Mouse (Mus musculus): ENCODE data around the gene Psma6.
A peak's percentile ranks its signal among the peaks of the same experiment; 100 is the strongest.

Gene Psma6

DNA sequence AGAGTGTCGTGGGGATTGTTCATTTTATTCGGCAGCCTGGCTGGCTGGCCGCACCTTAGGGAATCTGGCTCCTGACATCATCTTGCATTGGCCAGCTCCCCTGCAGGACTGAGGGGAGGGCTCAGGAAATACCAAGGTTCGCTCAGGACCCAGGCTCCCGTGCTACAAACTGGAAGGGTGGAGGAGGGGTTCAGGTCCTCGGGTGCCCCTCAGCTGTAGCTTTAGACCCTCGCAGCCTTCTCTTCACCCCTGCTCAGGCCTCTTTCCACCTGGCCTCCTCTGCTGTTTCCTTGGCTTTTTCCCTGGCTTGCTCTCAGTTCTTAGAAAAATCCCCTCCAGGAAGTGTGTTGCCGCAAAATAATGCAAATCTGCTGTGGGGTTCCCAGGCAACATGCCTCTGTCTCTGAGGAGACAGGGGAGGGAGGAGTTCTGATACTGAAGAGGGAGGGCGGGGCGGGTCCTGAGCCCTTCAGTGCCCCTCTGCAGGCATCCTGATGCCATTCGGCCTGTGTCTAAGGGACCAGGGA is 54.7 kb downstream of the Psma6 start:
- DNase-seq (ENCODE audit: low spot score in 2 of 2) = no peak

DNA sequence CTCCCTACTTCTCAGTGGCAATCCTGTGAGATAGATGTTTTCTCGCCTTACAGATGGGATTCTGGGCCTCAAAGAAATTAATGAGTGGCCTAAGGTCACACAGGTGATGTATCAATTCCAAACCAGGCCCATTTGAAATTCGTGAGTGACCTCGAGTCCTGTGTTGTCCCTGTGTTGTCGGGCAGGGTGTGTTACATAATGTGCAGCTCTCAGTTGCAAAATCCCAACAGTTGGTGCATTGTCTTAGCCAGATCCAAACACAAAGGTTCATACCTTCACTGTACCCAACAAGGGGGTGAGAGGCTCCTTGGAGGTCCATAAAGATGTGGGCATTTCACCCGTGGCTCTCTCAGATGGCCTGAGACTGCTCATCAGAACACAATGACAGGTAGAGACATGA is 56.4 kb downstream of the Psma6 start:
- DNase-seq (ENCODE audit: low spot score in 2 of 2) = no peak

GRCm38 (mm10) chr12:55442245-55442644 is 58.2 kb downstream of the Psma6 start:
- DNase-seq (ENCODE audit: low spot score in 2 of 2) = no peak

DNA sequence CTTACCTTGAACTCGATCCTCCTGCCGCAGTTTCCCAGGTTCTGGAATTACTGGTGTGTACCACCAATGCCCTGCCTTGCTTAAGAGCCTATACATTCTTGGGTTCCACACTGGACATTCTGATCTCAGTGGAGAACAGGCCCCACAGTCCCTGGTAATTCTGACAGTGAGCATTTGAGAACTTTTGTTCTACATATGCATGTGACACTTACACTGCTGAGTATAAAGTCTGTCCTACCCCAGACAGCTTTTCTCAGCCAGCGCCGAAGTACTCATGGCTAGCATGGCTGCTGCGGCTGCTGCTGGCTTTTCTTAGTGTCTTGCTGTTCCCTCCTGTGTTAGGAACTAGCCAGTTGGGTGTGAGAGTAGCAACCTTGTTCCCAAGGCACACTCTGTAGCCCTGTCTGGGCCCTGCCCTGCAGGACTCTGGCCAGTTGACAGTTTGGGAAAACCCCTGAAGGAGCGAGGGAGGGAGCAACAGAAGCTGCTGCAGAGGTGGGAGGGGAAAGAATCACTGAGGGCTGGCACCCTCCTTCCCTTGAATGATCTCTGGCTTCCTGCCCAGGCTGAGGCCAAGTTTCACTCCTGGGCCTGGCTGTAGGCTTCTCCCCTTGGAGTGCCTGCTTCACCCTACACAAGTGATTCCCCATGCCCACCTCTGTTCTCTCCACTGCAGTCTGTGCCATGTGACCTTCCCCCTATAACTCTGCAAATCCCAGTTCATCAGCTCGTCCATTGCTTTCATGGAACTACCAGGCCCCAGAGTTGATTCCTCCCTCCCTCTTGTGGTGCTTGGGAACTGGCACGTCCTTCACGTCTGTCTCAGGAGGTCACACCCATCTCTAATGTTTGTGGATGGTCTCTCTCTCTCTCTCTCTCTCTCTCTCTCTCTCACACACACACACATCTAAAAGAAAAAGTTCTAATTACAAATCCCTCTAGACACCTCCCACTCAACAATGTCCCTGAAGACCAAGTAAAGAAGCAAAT is 59.1 kb downstream of the Psma6 start:
- peak; percentile 21 to 26 for DNase-seq (ENCODE audit: low spot score in 2 of 2)

GRCm38 (mm10) chr12:55444031-55444451 is 60.0 kb downstream of the Psma6 start:
- no peak for DNase-seq (ENCODE audit: low spot score in 2 of 2)

DNA sequence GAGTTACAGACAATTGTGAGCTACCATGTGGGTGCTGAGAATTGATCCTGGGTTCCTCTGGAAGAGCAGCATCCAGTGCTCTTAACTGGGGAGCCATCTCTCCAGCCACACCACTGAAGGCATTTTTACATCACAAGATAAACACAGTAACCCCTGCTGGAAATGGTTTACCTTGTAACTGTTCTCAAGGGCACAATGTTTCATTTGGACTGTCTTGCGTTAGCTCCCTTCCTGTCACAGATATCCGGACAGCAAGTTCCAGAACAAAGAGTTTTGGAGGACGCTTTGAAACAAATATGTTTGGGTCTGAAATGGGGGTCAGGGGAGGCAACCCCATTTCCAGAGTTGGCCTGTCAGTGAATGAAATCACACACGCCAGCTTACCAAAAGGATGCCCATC is 61.6 kb downstream of the Psma6 start:
- no peak for DNase-seq (ENCODE audit: low spot score in 2 of 2)

DNA sequence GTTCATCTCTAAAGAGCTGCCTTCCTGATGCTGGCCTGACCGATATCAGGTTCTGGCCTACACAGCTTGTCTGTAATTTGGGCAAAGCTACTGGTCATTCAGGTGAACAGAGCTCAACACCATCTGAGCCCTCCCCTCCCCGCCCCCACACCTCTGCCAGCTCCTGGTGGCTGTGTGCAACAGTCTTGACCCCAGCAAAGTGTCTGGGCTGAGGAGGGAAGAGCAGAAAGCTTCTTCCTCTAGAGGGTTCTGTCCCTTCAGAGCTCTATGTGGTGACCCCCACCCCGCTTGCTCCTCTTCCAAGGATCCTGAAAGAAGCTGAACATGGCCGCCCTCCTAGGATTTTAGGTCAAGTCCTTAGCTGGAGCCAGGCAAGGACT is 62.3 kb downstream of the Psma6 start:
- no peak for DNase-seq (ENCODE audit: low spot score in 2 of 2)

DNA sequence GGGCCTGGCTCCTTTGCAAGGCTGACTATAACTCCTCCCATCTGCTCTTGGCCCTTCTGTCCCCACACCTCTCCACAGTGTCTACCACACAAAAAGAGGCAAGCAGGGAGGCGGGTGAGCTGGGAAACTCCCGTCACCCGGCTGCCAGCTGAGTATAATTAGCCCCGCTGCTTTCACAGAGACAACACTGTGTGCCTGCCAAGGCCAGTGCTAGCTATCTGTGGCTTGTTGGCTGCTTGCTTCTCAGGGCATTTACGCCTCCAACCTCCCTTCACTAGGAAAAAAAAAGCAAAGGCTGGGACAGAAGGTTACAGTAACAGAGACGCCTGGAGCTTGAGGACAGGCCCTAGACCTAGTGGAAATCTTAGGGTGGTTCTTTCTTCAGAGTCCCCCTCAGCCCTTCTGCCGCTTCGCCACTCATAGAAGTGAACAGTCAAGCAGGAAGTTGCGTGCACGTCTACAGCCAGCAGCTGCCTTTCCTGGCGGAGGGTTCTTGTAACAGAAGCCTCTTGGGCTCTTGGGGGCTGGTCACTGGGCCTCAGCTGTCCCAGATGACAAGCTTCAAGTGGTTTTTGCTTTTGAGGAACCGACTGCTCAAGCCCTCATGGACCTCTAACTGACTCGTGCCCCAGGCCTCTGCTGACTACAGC is 62.8 kb downstream of the Psma6 start:
- peak; percentile 83 to 88 for DNase-seq (ENCODE audit: low spot score in 2 of 2)

GRCm38 (mm10) chr12:55447396-55447760 is 63.4 kb downstream of the Psma6 start:
- DNase-seq (ENCODE audit: low spot score in 2 of 2) = no peak

DNA sequence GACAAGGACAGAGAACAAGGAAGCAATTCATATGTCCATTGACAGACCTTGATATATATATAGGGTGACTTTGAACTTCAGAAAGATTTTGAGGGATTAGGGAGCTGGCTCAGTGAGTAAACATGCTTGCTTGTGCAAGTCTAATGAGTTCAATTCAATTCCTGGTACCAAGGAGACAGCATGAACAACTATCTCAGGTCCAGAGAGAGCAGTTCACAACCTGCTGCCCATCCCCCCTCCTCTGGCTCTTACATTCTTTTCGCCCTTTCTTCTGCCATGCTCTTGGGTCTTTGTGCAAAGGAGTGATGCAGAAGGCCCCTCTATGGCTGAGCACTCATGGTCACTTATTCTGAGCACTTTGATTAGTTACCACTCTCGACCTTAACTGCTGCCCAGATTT is 64.4 kb downstream of the Psma6 start:
- no peak for DNase-seq (ENCODE audit: low spot score in 2 of 2)

DNA sequence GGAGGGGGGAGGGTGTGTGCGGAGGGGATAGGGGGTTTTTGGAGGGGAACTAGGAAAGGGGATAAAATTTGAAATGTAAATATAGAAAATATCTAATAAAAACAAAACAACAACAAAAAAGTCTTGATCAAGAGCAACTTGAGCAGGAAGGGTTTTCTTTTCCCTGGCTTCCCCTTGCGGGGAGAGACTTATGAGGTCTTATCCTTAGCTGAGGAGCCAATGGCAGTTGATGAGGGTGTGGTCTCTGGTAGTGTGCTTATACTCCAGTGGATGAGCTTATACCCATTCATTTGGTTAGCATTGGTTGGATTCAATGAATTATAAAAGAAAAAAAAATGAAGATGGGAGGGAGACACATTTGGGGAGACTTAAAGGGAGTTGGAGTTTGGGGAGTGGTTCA is 65.0 kb downstream of the Psma6 start:
- no peak for DNase-seq (ENCODE audit: low spot score in 2 of 2)

DNA sequence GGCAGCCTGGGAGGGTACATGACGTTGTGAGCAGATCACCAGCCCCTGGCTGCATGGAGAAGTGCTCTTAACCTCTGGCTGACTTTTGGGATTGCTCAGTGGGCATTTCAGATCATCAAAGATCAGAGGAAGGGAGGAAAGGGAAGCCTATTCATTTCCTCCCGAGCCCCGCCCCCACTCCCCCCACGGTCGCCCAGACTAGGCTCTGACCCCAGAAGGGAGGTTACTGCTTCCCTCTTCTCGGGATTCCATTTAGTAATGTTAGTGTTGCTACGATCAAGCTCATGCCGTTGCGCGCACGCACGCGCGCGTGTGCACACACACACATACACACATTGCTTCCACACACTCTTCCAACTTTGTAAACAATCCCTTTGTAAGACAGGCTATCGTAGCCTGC is 66.4 kb downstream of the Psma6 start:
- no peak for DNase-seq (ENCODE audit: low spot score in 2 of 2)

DNA sequence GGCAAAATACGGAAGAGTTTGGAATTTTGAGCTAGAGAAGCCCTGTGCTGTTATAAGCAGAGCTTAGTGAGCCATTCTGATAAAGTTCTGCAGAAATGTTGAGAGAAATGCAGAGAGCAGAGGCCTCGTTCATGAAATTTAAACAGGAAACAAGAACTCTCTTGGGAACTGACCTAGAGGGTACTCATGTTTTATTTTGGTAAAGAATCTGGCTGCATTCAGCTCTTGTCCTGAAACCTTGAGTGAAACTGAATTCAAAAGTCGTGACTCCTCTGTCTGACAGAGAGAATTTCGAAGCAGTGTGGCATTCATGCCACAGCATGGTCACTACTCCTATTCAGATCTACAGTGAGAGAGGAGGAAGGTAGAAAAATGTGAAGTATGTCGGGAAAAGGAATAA is 68.8 kb downstream of the Psma6 start:
- no peak for DNase-seq (ENCODE audit: low spot score in 2 of 2)

GRCm38 (mm10) chr12:55453924-55454323 is 69.9 kb downstream of the Psma6 start:
- DNase-seq (ENCODE audit: low spot score in 2 of 2) = no peak

DNA sequence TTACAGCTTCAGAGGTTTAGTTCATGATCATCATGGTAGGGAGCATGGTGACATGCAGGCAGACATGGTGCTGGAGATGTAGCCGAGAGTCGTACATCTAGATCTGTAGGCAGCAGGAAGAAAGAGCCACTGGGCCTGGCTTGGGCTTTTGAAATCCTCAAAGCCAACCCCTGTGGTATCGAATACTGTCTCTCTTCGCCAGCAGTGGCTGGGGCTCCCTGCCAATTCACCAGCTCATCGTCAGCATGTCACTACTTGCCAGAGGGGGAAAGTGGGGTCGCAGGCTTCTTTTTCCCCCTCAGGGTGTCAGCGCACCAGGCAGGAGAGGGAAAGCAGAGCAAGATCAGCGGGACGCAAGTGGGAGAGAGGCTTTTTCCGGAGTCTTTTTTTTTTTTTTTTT is 71.2 kb downstream of the Psma6 start:
- no peak for DNase-seq (ENCODE audit: low spot score in 2 of 2)

DNA sequence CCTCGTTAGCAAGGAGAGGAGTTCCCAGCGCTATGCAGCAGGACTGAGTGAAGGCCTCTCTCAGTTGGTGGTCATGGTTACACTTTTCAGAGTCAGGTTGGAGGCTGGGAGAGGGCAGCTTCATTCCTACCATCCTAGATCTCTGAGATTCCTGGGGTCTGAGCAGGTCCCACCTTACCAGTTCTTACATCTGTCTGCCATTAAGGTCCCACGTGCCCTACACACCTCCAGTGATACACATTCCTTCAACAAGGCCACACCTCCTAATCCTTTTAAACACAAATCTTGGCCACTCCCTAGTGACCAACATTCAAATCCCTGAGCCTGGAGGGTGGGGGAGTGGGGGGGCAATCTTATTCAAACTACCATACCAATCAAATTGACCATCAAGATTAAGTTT is 72.1 kb downstream of the Psma6 start:
- DNase-seq (ENCODE audit: low spot score in 2 of 2) = no peak

DNA sequence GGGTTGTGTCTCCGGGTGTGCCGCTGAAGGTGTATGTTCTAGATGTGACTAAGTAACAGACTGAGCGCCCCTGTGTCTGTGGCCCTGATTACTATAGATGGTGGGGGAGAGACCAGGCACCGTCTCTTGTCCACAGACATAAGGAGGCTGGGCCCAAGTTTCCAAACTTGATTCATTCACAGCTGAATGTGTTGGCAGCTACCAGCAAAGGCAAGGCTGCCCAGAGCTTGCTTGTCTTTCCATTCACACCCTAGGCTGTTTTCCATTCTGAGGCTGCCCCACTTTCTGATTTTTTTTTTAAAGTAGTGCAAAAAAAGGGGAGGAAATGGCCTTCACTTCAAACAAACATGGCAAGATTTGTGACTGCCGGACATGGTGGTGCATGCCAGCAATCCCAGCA is 72.9 kb downstream of the Psma6 start:
- DNase-seq (ENCODE audit: low spot score in 2 of 2) = no peak

GRCm38 (mm10) chr12:55459739-55460138 is 75.7 kb downstream of the Psma6 start:
- no peak for DNase-seq (ENCODE audit: low spot score in 2 of 2)

- no peak for DNase-seq (ENCODE audit: low spot score in 2 of 2)
Measured at GRCm38 (mm10) chr12:55460900-55461299, 76.9 kb downstream of the Psma6 start.

- no peak for DNase-seq (ENCODE audit: low spot score in 2 of 2)
Measured at GRCm38 (mm10) chr12:55461767-55462166, 77.7 kb downstream of the Psma6 start.

- no peak for DNase-seq (ENCODE audit: low spot score in 2 of 2)
Measured at GRCm38 (mm10) chr12:55462456-55462855, 78.4 kb downstream of the Psma6 start.

GRCm38 (mm10) chr12:55463087-55463486 is 79.1 kb downstream of the Psma6 start:
- DNase-seq (ENCODE audit: low spot score in 2 of 2) = no peak

Measured in natural killer cell, adult 2 months (primary cell).